Mouse (Mus musculus) embryo, embryonic 10.5 days (tissue): Measurements from ENCODE around the gene Foxd2.
A peak's percentile ranks its signal among the peaks of the same experiment; 100 is the strongest.

Experiments
- DNase-seq: peaks from one replicate; pipeline ENCODE4 v3.0.0-alpha.2; 2015; ENCODE audit warnings: low spot score

Foxd2 gene

GRCm38 (mm10) chr4:114908829-114909601 lies at the start of gene Foxd2:
Gene Foxd2 (minus strand): TSS chr4:114908873.
- peak; percentile 95 for DNase-seq

- DNase-seq = no peak
Observed at GRCm38 (mm10) chr4:114958231-114958630, 49.6 kb upstream of the Foxd2 start.

GRCm38 (mm10) chr4:114957403-114957802 lies 48.7 kb upstream of the Foxd2 start:
- no peak for DNase-seq

- DNase-seq = no peak
Observed at GRCm38 (mm10) chr4:114953172-114953571, 44.5 kb upstream of the Foxd2 start.

GRCm38 (mm10) chr4:114947852-114948481 lies 39.3 kb upstream of the Foxd2 start:
- DNase-seq = no peak

GRCm38 (mm10) chr4:114947395-114947794 lies 38.7 kb upstream of the Foxd2 start:
- DNase-seq = peak; percentile 85

- DNase-seq = no peak
Observed at GRCm38 (mm10) chr4:114946416-114946815, 37.7 kb upstream of the Foxd2 start.

- peak; percentile 38 for DNase-seq
Observed at GRCm38 (mm10) chr4:114945021-114945420, 36.3 kb upstream of the Foxd2 start.

GRCm38 (mm10) chr4:114942583-114942982 lies 33.9 kb upstream of the Foxd2 start:
- peak; percentile 35 for DNase-seq

GRCm38 (mm10) chr4:114942112-114942511 lies 33.4 kb upstream of the Foxd2 start:
- DNase-seq = no peak

GRCm38 (mm10) chr4:114941311-114941710 lies 32.6 kb upstream of the Foxd2 start:
- no peak for DNase-seq

- no peak for DNase-seq
Observed at GRCm38 (mm10) chr4:114938248-114938647, 29.6 kb upstream of the Foxd2 start.

GRCm38 (mm10) chr4:114937459-114938047 lies 28.9 kb upstream of the Foxd2 start:
- no peak for DNase-seq

- no peak for DNase-seq
Observed at GRCm38 (mm10) chr4:114934188-114934587, 25.5 kb upstream of the Foxd2 start.

- DNase-seq = no peak
Observed at GRCm38 (mm10) chr4:114932747-114933146, 24.1 kb upstream of the Foxd2 start.

- DNase-seq = peak; percentile 36
Observed at GRCm38 (mm10) chr4:114929155-114929554, 20.5 kb upstream of the Foxd2 start.

- DNase-seq = no peak
Observed at GRCm38 (mm10) chr4:114925917-114926312, 17.2 kb upstream of the Foxd2 start, which contains the start of gene Foxe3. Gene Foxe3 (minus strand): TSS chr4:114926013.

GRCm38 (mm10) chr4:114924971-114925916 lies 16.6 kb upstream of the Foxd2 start:
- DNase-seq = peak; percentile 47

GRCm38 (mm10) chr4:114917091-114917490 lies 8.4 kb upstream of the Foxd2 start:
- peak; percentile 82 for DNase-seq

GRCm38 (mm10) chr4:114916056-114916455 lies 7.4 kb upstream of the Foxd2 start:
- DNase-seq = no peak

- DNase-seq = peak; percentile 92
Observed at GRCm38 (mm10) chr4:114913594-114913962, 4.9 kb upstream of the Foxd2 start.
